Mouse (Mus musculus) left cerebral cortex, adult 18-20 months (tissue): ENCODE measurements at regions not wholly inside any gene's neighbourhood (a gene's known extent, or its start where the extent isn't known, plus 50 kb on each side); places are given as distances from the start of the nearest gene placed in this dataset.

Source experiments
- DNase-seq, 2 experiments: peaks; one replicate each; pipeline ENCODE4 v3.0.0; 2021 to 2022; ENCODE audit warnings: low spot score in 2 of 2, mixed read lengths in 1 of 2

DNA sequence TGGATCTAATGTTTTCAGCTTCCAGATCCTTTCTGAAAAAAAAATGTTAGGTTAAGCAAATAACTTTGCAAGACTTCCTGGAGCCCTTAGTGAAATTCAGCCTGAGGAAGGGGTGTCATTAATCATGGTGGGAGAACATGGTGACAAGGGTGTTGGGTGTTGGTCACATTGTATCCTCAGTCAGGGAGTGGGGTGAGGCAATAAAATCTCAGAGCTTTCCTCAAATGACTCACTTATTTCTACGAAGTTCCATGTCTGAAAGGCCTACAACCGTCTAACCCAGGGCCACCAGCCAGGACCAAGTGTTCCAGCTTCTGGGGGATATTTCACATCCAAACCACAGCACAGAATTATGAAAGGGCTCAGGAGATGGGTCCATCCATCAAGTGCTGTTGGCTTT lies 117.7 kb upstream of the Nr2f2 start:
- DNase-seq = no peak

DNA sequence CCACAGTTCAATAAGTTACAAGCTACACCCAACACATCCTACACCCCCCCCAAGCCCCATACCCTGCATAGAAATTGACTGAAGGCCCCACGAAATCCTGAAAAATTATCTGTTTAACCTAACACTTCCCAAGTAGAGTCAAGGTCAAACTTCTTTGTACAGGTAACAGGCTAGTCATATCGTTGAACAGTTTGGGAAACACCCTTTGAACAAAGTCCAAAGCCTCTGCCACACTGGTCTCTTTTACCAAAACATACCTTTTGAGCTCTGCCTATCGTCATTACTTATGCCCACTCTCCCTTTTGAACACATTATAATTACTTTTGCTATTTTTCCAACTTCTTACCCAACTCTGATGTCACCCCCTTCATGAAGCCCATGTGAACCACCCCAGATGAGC lies 117.0 kb upstream of the Nr2f2 start:
- DNase-seq = no peak

DNA sequence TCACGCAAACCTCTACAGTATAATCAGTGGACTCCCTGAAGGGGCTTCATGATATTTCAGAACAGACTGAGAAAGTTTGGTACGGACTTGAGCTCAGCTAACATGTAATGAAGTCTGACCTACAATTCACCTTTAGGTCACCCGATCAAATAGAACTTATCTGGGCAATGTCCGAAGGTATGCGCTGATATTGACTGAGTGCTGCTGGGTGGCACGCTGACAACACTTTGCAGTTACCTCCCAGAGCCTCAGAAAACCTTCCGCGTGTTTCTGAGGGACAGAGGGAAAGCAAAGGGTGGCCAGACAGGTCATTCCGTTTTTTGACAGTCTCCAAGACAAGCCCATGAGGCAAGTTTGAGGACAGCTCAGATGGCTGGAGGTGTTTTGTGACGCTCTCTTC lies 115.3 kb upstream of the Nr2f2 start:
- DNase-seq = no peak

DNA sequence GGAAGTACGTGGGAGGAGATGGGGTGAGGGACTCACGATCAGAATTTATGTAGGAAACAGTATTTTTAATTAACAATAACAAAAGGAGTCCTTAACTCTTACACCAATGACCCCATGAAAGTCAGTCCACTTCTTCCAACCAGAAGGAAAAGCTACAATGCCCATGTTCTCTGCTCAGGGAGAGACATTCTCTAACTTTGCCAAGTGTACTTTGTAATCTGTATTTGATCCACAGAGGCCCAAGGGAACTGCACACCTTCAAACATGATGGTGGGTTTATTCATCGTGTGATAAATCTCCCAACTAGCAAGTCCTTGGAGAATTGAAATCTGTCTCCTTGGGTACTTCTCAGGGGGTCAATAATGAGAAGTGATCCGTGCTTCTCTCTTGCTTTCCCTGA lies 106.3 kb upstream of the Nr2f2 start:
- no peak for DNase-seq

DNA sequence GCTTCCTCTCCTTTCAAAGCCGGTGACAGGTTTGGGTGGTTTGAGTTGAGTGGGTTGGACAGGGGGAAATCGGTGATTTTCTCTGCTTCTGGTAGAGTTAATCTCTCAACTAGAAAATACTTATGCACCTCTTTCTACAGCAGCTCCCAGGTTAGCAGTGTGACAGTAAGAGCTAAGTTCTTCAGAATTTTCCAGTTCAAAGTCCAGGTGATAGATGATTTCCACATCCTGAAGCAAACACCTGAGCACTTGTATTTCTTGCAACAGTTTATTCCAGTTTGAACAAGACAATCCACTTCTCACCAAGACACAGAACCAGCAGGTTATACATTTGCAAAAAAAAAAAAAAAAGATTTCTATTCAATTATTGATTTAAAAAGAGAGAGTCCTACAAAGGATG lies 104.0 kb upstream of the Nr2f2 start:
- DNase-seq = no peak

DNA sequence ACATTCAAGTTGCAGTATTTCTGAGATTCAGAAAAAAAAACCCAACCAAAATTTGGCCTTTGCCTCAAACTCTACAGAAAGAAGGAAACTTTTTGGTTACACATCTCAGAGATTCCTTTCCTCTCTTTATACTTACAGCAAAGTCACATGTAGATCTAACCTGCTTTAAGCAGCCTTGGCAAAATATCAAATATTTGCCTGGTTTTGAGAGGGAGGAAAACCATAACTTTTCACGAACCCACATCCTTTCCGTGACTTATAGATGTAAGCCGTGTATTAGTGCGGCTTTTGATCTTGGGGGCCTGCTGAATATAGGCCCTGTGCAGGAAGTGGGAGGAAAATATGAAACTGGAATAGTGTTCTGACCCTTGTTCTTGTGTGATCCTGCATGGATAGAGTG lies 95.6 kb upstream of the Nr2f2 start:
- DNase-seq = no peak

DNA sequence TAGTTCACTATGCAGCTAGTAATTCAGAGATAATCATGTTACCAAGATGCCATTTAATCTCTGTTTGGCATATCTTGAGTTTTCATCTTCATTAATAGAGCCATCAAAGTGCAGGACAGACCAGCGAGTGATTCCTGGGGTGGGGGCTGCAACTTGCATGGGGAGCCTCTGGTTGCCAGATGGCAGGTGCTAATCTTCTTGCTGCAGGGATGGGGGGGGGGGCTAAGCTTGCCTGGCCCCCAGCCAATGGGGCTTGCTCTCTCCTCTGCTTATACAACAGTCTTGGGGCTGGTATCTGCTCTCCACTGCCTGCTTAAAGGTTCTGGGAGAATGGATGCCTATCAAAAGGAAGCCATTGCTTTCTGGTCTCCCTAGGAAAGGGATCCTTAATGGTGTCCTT lies 88.0 kb upstream of the Nr2f2 start:
- DNase-seq = no peak

DNA sequence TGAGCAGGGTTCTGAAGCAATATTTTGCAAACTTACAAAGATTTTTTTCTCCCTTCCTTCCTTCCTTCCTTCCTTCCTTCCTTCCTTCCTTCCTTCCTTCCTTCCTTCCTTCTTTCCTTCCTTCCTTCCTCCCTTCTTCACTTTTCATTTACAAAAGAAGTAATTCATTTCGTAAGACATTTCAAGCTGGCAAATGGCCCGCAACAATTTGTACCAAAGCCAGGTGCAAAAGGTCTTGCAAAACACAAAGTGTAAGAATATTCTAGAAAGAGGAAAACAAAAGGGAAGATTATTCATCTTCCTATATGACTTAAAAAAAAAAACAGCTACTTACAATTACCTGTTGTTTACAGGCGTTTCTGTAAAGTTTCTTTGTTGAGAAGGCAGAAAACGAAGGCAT lies 86.3 kb upstream of the Nr2f2 start:
- no peak for DNase-seq

DNA sequence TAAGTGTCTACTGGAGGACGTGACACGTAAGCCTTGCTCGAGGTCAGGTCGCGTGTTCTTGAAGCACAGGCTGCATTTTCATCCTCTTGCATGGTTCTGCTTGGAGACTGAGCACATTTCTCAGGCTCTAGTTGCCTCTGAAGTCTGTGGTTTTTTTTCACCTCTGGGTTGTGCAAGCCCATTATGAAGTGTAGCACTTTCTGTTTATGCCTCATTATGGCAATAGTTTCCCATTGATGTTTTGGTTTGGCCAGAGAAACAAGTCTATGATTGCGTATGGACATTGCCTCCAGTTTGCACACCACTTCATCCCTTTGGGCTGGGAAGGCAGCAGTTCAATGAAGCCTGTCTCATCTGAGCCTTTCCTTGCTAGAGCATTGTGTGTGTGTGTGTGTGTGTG lies 72.4 kb upstream of the Nr2f2 start:
- no peak for DNase-seq

DNA sequence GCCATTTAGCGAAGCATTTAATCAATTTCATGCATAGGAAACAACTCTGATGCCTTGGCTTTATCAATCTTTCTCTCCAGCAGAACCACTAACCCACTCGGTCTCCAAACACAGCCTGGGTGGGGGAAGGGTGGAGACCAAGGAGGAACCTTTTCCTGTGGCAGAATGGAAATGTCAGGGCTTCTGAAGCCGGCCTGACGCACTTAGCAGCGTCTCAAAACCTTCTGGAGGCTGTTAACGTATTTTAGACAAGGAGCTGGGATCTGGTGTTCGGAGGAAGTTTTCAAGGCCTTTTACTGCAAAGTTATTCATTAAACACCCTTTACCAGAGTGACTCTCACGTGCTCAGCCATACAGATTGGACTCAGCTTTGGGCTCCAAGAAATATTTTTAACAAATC lies 67.3 kb upstream of the Nr2f2 start:
- no peak for DNase-seq

DNA sequence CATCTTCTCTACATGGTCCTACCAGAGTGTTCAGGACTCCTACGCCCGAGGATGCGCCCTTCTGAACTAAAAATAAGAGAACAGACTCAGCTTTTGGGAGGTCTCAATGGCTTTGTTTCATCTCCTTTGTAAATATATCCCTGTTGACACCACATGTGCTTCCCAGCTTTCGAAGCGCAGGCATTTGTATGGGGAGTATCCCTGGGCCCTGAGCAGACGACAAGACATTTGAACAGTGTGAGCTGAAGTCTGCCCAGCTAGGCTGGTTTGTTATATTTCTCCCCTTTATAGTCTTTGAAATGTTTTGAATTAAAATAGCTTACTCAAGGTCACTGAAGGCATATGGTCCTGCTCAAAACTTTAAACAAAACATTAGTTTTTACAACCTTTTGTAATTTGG lies 66.8 kb upstream of the Nr2f2 start:
- no peak for DNase-seq

DNA sequence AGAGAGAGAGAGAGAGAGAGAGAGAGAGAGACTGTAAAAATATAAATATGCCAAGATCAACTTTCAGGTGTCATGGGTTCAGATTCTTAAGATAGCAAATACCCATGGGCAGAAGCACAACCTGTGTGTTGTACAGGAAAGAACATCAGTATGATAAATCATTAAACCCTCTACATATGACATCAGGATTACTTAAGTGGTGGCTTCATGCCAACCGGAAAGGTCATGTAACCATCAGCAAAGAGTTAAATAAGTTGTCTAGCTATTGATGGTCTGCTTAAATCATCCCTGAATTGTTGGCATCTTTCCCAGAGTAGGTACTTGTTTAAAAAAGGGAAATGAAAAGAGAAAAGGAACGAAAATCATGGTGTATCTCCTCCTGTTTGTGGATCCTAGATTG lies 65.2 kb upstream of the Nr2f2 start:
- DNase-seq = no peak

DNA sequence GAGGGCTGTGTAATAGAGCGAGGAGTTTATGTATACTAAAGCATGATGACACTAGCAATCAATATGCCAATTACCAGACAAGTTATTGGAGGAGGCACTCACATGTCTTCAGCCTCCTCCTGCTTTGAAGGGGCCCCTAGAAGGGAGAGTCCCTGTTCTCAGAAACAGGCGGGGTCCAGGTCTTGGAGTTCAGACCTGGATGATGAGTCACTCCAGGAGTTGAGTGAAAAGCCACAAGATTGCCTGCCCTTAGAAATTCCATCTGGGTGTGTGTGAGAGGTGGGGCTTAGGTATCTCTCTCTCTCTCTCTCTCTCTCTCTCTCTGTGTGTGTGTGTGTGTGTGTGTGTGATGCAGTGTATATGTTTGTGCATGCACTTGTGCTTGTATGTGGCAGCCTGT lies 62.8 kb upstream of the Nr2f2 start:
- DNase-seq = no peak

DNA sequence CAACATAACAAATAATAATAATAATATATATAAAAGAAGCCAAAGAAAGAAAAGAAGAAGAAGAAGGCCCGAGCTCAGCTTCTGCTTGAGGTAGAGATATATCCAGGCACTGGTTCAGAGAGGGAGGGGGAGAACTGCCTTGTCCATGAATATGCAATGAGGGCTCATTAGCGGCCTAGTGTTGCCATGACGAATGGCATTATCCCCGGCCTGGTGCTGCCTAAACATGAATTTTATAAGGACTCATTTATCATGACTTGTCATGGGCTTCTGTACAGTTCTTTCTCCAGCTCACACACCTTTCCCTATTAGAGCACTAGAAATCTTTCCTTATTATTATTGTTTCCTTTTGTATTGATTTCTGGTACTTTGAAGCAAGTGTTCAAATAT lies 57.7 kb upstream of the Nr2f2 start:
- no peak for DNase-seq

DNA sequence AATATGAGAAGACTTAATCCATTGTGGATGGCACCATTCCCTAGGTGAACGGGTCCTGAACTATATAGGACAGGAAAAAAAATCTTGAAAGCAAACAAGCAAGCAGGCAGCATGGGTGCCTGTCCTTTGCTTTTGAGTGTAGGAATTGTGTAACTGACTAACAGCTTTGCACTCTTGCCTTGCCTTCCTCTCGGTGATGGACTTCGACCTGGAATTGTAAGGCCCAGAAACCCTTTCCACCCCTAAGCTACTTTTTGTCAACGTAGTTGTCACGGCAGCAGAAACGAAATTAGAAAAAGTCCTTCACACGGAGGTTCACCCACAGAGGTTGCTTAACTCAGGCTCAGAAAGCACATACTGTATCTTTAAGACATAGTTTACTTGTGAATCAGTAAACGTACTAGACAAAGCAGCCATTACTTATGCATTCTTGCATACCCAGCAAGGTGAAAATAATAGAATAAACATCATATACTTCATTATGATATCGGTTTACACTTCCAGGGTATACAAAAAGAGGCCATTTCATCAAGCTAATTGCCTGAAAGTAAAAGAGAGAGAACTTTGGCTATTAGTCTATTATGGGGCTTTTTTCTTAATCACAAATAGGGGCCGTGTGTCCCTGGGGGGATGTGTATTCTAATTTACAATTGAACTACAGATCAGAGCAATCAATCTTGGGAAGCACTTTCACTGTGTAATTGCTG lies 57.1 kb upstream of the Nr2f2 start:
- no peak for DNase-seq

DNA sequence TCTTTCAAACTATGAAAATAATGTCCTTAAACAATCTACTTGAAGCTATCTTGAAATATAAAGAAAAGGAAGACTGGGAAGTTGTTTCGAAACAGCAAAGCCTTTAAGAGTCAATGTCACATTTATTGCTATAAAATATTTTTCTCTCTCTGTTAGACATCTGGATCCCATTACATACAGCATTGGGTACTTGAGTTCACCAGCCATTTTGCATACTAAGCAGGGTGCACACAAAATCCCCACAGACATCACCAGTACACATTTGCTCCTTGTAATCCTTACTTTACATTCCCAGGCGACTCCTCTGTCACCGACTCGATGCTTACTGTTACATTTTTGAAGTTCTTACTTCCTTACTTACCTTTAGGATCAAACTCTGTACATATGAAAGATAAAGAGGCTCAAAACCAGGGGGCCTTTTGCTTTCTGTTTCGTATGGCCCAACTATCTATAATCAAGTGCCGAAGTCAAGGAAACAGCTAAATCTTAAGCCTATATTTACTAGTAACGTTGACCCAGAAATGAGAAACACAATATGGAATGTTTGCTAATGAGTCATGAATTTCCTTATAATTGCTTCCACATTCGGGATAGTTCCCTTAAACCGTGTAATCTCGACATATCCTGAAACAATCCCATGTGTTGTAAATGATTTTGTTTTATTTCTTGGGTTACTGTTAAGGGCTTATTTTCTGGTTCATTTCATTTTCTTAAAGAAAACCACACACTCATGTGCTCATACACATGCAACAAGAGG lies 49.8 kb upstream of the Nr2f2 start:
- no peak for DNase-seq
